Mouse (Mus musculus) C2C12 (cell line): ENCODE measurements around the gene Fiz1.

Experiments used
- CEBPB ChIP-seq: IDR thresholded peaks from one replicate; pipeline ENCODE4 v1.6.1; 2011; ENCODE audit warnings: low read depth, mild to moderate bottlenecking, control low read depth, moderate library complexity
- CTCF ChIP-seq: IDR thresholded peaks from one replicate; pipeline ENCODE4 v1.5.1; 2011; ENCODE audit not compliant: control insufficient read depth, insufficient read depth, insufficient read length
- MYOD1 ChIP-seq: IDR thresholded peaks from one replicate; pipeline ENCODE4 v1.6.1; 2011; ENCODE audit warnings: low read depth; ENCODE audit not compliant: control insufficient read depth, insufficient read length
- USF1 ChIP-seq: IDR thresholded peaks from one replicate; pipeline ENCODE4 v1.6.1; 2011; ENCODE audit warnings: low read depth, mild to moderate bottlenecking, control low read depth, moderate library complexity

GRCm38 (mm10) chr7:4996934-4997333 lies 17.6 kb downstream of the Fiz1 start:
- TF ChIP-seq CTCF (no peak), MYOD1 (no peak), CEBPB (no peak), USF1 (no peak)
